Mouse (Mus musculus) heart, postnatal 4 days (tissue): ENCODE data around the gene Gm10681. TPM values are rescaled to one million over a fixed set of nuclear protein-coding genes. Genes with fewer than 3 reads are reported as not detected.
"Not testable (repeated sequence)": the region's sequence is repeated elsewhere in the genome, so short reads cannot be mapped to it uniquely, and the experiment has no call there.

Source experiments
- DNase-seq: peaks from one replicate; pipeline ENCODE4 v3.0.0; 2021
- total RNA-seq, 2 experiments: library from RNA; stranded (reverse); gene quantifications; 2 replicates each; pipeline ENCODE4 v1.2.3; 2021

Gm10681 gene
- not detected for total RNA-seq

- DNase-seq: no peak
Measured at GRCm38 (mm10) chr3:98588707-98589106, at the start of gene Gm10681. Gene Gm10681, minus strand, starts transcription at chr3:98588807.

GRCm38 (mm10) chr3:98635145-98635544 is 46.5 kb upstream of the Gm10681 start:
- no peak for DNase-seq

- DNase-seq: no peak
Measured at GRCm38 (mm10) chr3:98630152-98630551, 41.5 kb upstream of the Gm10681 start, which contains the start of gene Hsd3b5. Gene Hsd3b5, minus strand, starts transcription at chr3:98630252.

GRCm38 (mm10) chr3:98629633-98630032 is 41.0 kb upstream of the Gm10681 start:
- no peak for DNase-seq

- DNase-seq: not testable (repeated sequence)
Measured at GRCm38 (mm10) chr3:98616786-98617185, 28.2 kb upstream of the Gm10681 start.

GRCm38 (mm10) chr3:98616244-98616643 is 27.6 kb upstream of the Gm10681 start:
- DNase-seq: not testable (repeated sequence)

- not testable (repeated sequence) for DNase-seq
Measured at GRCm38 (mm10) chr3:98614406-98614927, 25.9 kb upstream of the Gm10681 start.

GRCm38 (mm10) chr3:98613963-98614362 is 25.4 kb upstream of the Gm10681 start:
- DNase-seq: no peak

GRCm38 (mm10) chr3:98613540-98613939 is 24.9 kb upstream of the Gm10681 start:
- not testable (repeated sequence) for DNase-seq

- DNase-seq: no peak
Measured at GRCm38 (mm10) chr3:98587721-98588120, 886 bp downstream of the Gm10681 start.

GRCm38 (mm10) chr3:98582622-98583021 is 6.0 kb downstream of the Gm10681 start:
- DNase-seq: not testable (repeated sequence)

- DNase-seq: not testable (repeated sequence)
Measured at GRCm38 (mm10) chr3:98582202-98582601, 6.4 kb downstream of the Gm10681 start.

- DNase-seq: peak; percentile 46
Measured at GRCm38 (mm10) chr3:98581024-98581423, 7.6 kb downstream of the Gm10681 start.

GRCm38 (mm10) chr3:98567717-98568116 is 20.9 kb downstream of the Gm10681 start:
- DNase-seq: not testable (repeated sequence)

- DNase-seq: not testable (repeated sequence)
Measured at GRCm38 (mm10) chr3:98564894-98565293, 23.7 kb downstream of the Gm10681 start.

- DNase-seq: not testable (repeated sequence)
Measured at GRCm38 (mm10) chr3:98563831-98564230, 24.8 kb downstream of the Gm10681 start.

- not testable (repeated sequence) for DNase-seq
Measured at GRCm38 (mm10) chr3:98560711-98561110, 27.9 kb downstream of the Gm10681 start.

- DNase-seq: not testable (repeated sequence)
Measured at GRCm38 (mm10) chr3:98550832-98551231, 37.8 kb downstream of the Gm10681 start.

- not testable (repeated sequence) for DNase-seq
Measured at GRCm38 (mm10) chr3:98550215-98550614, 38.4 kb downstream of the Gm10681 start.

GRCm38 (mm10) chr3:98548495-98548894 is 40.1 kb downstream of the Gm10681 start:
- not testable (repeated sequence) for DNase-seq

- DNase-seq: not testable (repeated sequence)
Measured at GRCm38 (mm10) chr3:98547641-98548040, 41.0 kb downstream of the Gm10681 start.

- DNase-seq: not testable (repeated sequence)
Measured at GRCm38 (mm10) chr3:98524978-98525377, 63.6 kb downstream of the Gm10681 start.

GRCm38 (mm10) chr3:98524552-98524951 is 64.1 kb downstream of the Gm10681 start:
- not testable (repeated sequence) for DNase-seq

GRCm38 (mm10) chr3:98522779-98523178 is 65.8 kb downstream of the Gm10681 start:
- not testable (repeated sequence) for DNase-seq

- DNase-seq: not testable (repeated sequence)
Measured at GRCm38 (mm10) chr3:98510414-98510813, 78.2 kb downstream of the Gm10681 start, which contains the start of gene Hsd3b4. Gene Hsd3b4, minus strand, starts transcription at chr3:98510514.
